Mouse (Mus musculus): ENCODE measurements around the gene Efemp2. TPM values are rescaled to one million over a fixed set of nuclear protein-coding genes. Genes with fewer than 3 reads are reported as not detected.

Efemp2 gene
- polyA plus RNA-seq, 1 experiment from 2014 or later = 91.8 TPM

DNA sequence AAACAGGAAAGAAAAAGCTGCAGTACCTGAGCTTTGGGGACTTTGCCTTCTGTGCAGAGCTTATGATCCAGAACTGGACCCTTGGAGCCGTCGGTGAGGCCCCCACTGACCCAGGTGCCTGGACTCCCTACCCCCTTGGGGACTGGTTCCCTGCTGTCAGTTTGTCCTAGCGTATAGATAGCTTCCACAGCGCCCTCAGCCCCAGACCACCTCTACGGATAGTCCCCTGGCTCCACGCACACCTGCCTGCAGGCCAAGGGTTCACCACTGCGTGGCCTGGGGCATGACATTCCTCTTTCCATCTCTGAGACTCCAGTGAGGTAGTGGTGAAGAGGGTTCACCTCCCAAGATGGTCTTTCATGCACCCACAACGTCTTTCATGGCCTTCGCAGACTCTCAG, 10.5 kb upstream of the Efemp2 start:
- TF ChIP-seq CTCF (IDR thresholded peaks at IDR 0.05) (no peak), EP300 (IDR thresholded peaks at IDR 0.05) (no peak)
- Histone ChIP-seq H3K27me3 (replicated peaks; ENCODE audit: insufficient read depth, low read length) (no peaks in the 10 kb centered on the region), H3K9me3 (ENCODE audit: low read length) (no peaks in the 10 kb centered on the region), H3K4me2 (replicated peaks; ENCODE audit: low read depth, low read length) (no peak overlapping the region), H3K36me3 (ENCODE audit: insufficient read depth, low read length) (peaks cover 14% of the 10 kb centered on the region), H3K4me3 (ENCODE audit: low read depth, low read length) (no peak overlapping the region), H3K9ac (replicated peaks; ENCODE audit: low read depth) (no peak overlapping the region), H3K4me1 (ENCODE audit: insufficient read depth, low read depth, low read length) (peaks cover 3% of the 10 kb centered on the region; the same call in 1 of the 2 replicates), H3K27ac (ENCODE audit: low read length) (no peak overlapping the region)
- WGBS = 87% methylated on average over 9 of the region's 9 CpGs
- ATAC-seq (no peak), DNase-seq (ENCODE audit: low spot score) (no peak)

DNA sequence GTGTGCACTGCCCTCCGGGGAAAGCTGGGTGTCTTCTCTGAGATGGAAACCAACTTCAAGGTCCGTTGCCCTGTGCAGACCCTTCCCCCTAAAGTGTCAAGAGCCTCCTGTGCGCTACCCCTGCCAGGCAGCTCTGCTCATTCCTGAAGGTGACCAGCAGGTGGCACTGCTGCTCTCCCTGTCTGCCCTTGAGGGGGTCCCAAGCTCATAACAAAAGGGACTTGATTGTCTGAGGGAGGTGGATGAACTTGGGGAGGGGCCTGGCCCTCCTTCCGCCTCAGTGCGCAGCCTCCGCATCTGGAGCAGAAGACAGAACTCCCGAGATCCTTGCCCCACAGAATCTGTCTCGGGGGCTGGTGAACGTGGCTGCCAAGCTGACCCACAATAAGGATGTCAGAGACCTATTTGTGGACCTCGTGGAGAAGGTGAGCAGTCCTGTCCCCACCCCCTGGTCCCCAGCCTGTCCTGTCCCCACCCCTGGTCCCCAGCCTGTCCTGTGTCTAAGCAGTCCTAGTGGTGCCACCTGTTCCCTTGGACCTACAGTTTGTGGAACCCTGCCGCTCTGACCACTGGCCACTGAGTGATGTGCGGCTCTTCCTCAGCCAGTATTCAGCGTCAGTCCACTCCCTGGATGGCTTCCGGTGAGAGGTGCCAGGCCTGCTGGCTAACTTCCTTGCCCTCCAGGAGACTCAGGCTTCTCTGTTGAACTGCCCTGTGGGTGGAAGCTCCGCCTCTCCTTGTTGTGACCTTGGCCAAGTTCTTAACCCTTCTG, 9.8 kb upstream of the Efemp2 start:
- H3K27me3 ChIP-seq (replicated peaks; ENCODE audit: insufficient read depth, low read length) = no peaks in the 10 kb centered on the region
- peak overlapping the region; percentile 25; the same call in 1 of the 2 replicates for H3K4me2 ChIP-seq (replicated peaks; ENCODE audit: low read depth, low read length)
- TF ChIP-seq EP300 (IDR thresholded peaks at IDR 0.05) (no peak), CTCF (IDR thresholded peaks at IDR 0.05) (peak; percentile 95)
- ATAC-seq (peak; percentile 60), DNase-seq (ENCODE audit: low spot score) (peak; percentile 72)
- H3K27ac ChIP-seq (ENCODE audit: low read length) = peak overlapping the region; percentile 61; the same call in 1 of the 2 replicates
- H3K4me3 ChIP-seq (ENCODE audit: low read depth, low read length) = no peak overlapping the region
- H3K9me3 ChIP-seq (ENCODE audit: low read length) = no peaks in the 10 kb centered on the region
- no peak overlapping the region for H3K9ac ChIP-seq (replicated peaks; ENCODE audit: low read depth)
- WGBS = 29% methylated on average over 15 of the region's 15 CpGs
- peaks cover 3% of the 10 kb centered on the region; the same call in 1 of the 2 replicates for H3K4me1 ChIP-seq (ENCODE audit: insufficient read depth, low read depth, low read length)
- H3K36me3 ChIP-seq (ENCODE audit: insufficient read depth, low read length) = peaks cover 14% of the 10 kb centered on the region

DNA sequence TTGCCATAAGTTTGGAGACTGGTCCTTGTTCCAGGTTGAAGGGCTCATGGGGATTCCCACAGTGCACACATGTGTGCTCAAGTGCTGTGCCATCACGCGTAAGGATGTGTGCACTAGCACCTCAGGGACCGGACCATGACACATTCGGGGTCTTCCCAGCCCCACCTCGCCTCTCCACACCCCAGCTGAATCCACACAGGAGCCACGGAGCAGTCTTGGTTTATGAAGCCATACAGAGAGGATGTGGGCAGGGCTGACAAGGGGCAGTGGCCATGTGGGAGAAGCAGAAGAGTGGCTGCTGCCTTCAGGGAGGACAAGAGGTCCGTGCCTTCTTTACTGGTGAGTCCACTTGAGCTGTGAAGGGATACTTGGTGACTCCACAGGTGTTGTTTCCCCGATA, 8.7 kb upstream of the Efemp2 start:
- Histone ChIP-seq H3K9me3 (ENCODE audit: low read length) (no peaks in the 10 kb centered on the region), H3K9ac (replicated peaks; ENCODE audit: low read depth) (no peak overlapping the region), H3K4me3 (ENCODE audit: low read depth, low read length) (no peak overlapping the region), H3K4me1 (ENCODE audit: insufficient read depth, low read depth, low read length) (peaks cover 1% of the 10 kb centered on the region; the same call in 1 of the 2 replicates), H3K4me2 (replicated peaks; ENCODE audit: low read depth, low read length) (no peak overlapping the region), H3K27ac (ENCODE audit: low read length) (no peak overlapping the region), H3K27me3 (replicated peaks; ENCODE audit: insufficient read depth, low read length) (no peaks in the 10 kb centered on the region), H3K36me3 (ENCODE audit: insufficient read depth, low read length) (peaks cover 14% of the 10 kb centered on the region)
- DNase-seq (ENCODE audit: low spot score) (no peak), ATAC-seq (no peak)
- 94% methylated on average over 8 of the region's 8 CpGs for WGBS
- TF ChIP-seq EP300 (IDR thresholded peaks at IDR 0.05) (no peak), CTCF (IDR thresholded peaks at IDR 0.05) (no peak)

DNA sequence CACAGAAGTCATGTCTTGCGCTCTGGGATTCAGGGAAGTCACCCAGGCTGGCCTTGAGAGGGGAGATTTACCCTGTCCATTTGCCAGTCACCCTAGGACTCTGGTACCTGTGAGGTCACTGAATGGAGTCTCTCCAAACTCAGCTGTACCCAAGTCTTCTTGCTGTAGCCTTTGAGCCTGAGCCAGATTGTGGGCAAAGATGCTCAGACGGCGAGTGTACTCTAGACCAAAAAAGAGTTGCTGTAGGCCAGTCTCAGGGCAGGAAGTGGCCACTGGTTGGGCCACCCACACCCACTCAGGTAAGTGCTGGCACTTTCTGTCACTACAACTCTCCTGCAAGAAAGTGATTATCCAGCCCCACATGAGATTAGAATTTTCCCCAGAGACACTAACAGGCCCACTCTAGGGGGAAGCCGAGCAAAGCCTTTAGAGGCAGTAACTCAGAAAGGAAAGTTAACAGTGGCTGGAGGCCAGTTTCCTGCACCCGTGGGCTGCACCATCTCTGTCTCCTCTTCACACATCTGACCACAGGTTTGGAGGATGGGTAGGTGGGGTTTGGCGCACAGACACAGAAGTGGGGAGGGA, 6.7 kb upstream of the Efemp2 start:
- no peaks in the 10 kb centered on the region for H3K27me3 ChIP-seq (replicated peaks; ENCODE audit: insufficient read depth, low read length)
- no peak for TF ChIP-seq EP300 (IDR thresholded peaks at IDR 0.05)
- TF ChIP-seq CTCF (IDR thresholded peaks at IDR 0.05) = no peak
- no peak overlapping the region for H3K9ac ChIP-seq (replicated peaks; ENCODE audit: low read depth)
- ATAC-seq (no peak), DNase-seq (ENCODE audit: low spot score) (no peak)
- peaks cover 14% of the 10 kb centered on the region for H3K36me3 ChIP-seq (ENCODE audit: insufficient read depth, low read length)
- H3K4me2 ChIP-seq (replicated peaks; ENCODE audit: low read depth, low read length) = no peak overlapping the region
- no peak overlapping the region for H3K27ac ChIP-seq (ENCODE audit: low read length)
- H3K9me3 ChIP-seq (ENCODE audit: low read length) = no peaks in the 10 kb centered on the region
- WGBS = 90% methylated on average over 6 of the region's 6 CpGs
- H3K4me3 ChIP-seq (ENCODE audit: low read depth, low read length) = no peak overlapping the region
- H3K4me1 ChIP-seq (ENCODE audit: insufficient read depth, low read depth, low read length) = no peaks in the 10 kb centered on the region

DNA sequence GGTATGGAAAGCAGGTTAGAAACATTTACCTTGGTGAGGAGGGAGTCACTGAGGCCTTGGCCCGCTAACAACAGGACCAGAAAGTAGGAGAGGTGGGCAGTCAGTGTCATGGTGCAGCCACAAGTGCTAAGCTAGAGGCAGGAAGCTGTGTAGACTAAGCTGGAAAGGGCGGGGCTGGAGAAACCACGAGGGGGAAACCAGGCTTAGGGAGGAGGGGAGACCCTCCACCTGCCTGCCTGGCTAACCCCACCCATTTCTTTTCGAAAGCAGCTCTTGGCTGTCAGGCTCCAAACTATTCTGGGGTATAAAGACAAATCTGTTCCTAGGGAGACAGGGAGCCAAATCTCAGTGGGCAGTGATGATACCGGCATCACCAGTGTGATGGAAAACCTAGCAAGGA, 5.4 kb upstream of the Efemp2 start, which contains the start of gene Ctsw:
TSS of gene Ctsw (minus strand) at position 134 of the 400 bp plus-strand sequence.
- DNase-seq (ENCODE audit: low spot score) = no peak
- TF ChIP-seq CTCF (IDR thresholded peaks at IDR 0.05) = no peak
- no peak for TF ChIP-seq EP300 (IDR thresholded peaks at IDR 0.05)
- H3K27me3 ChIP-seq (replicated peaks; ENCODE audit: insufficient read depth, low read length) = no peaks in the 10 kb centered on the region
- H3K4me3 ChIP-seq (ENCODE audit: low read depth, low read length) = no peak within 1 kb of the TSS
- H3K4me1 ChIP-seq (ENCODE audit: insufficient read depth, low read depth, low read length) = no peaks in the 10 kb centered on the region
- H3K4me2 ChIP-seq (replicated peaks; ENCODE audit: low read depth, low read length) = no peak within 1 kb of the TSS
- WGBS = 36% methylated on average over 5 of the region's 5 CpGs
- peaks cover 14% of the 10 kb centered on the region for H3K36me3 ChIP-seq (ENCODE audit: insufficient read depth, low read length)
- no peak within 1 kb of the TSS for H3K27ac ChIP-seq (ENCODE audit: low read length)
- H3K9me3 ChIP-seq (ENCODE audit: low read length) = no peaks in the 10 kb centered on the region
- ATAC-seq = no peak
- no peak within 1 kb of the TSS for H3K9ac ChIP-seq (replicated peaks; ENCODE audit: low read depth)

DNA sequence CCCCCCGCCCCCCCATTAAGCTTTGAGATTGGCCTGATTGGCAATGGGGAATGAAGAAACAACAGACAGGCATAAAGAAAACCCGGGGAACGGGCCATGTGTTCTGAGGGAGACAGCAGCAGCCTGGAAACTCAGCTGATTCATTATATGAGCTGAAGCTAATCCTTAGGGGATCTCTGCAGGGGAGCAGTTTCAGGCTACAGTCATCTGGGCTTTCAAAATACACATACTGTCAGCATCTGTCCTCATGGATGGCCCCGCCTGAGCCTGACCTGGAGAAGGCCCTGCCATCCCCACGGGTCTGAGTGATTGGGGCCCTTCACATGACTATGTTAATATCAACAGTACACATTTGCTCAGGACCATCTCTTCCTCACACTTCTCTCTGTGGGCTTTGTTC, 1.9 kb upstream of the Efemp2 start:
- DNase-seq (ENCODE audit: low spot score) = no peak
- WGBS = 48% methylated on average over 5 of the region's 5 CpGs

More for the DNA sequence above, 1.9 kb upstream of the Efemp2 start:
- H3K9me3 ChIP-seq (ENCODE audit: low read length) = no peaks in the 10 kb centered on the region
- no peak overlapping the region for H3K4me2 ChIP-seq (replicated peaks; ENCODE audit: low read depth, low read length)
- no peak overlapping the region for H3K27ac ChIP-seq (ENCODE audit: low read length)
- H3K9ac ChIP-seq (replicated peaks; ENCODE audit: low read depth) = no peak overlapping the region
- H3K27me3 ChIP-seq (replicated peaks; ENCODE audit: insufficient read depth, low read length) = no peaks in the 10 kb centered on the region
- TF ChIP-seq EP300 (IDR thresholded peaks at IDR 0.05) (no peak), CTCF (IDR thresholded peaks at IDR 0.05) (no peak)
- H3K36me3 ChIP-seq (ENCODE audit: insufficient read depth, low read length) = no peaks in the 10 kb centered on the region
- no peak overlapping the region for H3K4me3 ChIP-seq (ENCODE audit: low read depth, low read length)
- ATAC-seq = no peak
- H3K4me1 ChIP-seq (ENCODE audit: insufficient read depth, low read depth, low read length) = peaks cover 2% of the 10 kb centered on the region; the same call in 1 of the 2 replicates

All from lung, postnatal 0 days (tissue).